Mouse (Mus musculus): ENCODE data around the gene Slit3.

Gene Slit3

GRCm38 (mm10) chr11:35365510-35365931 lies 244.5 kb downstream of the Slit3 start:
- DNase-seq, result no peak

DNA sequence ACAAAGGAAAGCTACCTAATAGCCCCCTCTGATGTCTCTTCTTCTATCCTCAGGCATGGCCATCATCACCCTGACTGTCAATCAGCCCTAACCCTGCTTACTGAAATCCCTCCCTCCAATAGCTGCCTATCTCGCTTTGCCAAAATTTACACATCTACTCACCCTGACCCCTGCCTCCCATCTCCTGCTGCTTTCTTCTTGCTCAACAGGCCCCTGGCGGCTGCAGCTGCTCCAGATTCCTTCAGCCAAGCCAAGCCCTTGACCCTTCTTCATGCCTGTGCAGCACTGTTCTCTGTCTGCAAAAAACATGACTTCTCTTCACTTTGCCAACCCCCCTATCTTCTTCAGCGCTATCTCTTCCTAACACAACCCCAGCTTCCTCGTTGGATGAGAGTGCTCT lies 245.6 kb downstream of the Slit3 start:
- DNase-seq, result no peak

DNA sequence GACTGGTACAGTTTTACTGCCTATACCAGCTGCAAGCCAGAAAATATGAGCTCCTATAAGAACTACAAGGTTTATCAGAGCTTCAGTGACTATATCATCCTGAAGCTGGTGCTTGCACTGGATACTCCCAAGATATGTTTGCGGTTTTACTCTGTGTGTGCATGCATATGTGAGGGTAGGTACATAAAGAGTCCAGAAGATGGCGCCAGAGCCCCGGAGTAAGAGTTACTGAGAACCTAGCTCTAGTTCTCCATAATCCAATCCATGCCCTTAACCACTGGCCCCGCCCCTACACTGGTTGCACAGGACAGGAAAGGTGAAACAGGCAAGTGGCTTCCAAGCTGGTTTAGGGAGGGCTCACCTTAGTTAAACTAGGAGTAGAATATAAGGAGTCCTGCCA lies 246.2 kb downstream of the Slit3 start:
- no peak for DNase-seq

GRCm38 (mm10) chr11:35369964-35370363 lies 248.9 kb downstream of the Slit3 start:
- no peak for DNase-seq

DNA sequence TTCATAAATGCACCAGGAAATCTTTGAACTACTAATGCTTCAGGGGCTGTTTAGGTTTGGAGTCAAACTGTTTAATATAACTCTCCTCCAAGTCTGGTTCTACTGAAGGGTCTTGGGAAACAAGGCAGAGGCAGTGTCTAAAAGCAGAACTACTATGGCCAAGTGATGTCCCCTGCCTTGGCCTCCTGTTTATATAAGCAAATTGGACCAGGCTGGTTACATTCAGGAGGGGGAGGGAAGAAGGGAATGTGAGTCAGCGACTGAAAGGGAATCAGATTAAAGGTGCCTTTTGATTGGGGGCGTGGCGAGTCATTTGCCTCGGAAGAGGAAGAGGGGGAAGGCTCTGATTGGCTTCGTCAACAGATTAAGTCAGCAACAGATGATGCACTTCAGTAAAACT lies 249.7 kb downstream of the Slit3 start:
- no peak for DNase-seq

- DNase-seq, result no peak
Measured at GRCm38 (mm10) chr11:35372410-35372809, 251.4 kb downstream of the Slit3 start.

DNA sequence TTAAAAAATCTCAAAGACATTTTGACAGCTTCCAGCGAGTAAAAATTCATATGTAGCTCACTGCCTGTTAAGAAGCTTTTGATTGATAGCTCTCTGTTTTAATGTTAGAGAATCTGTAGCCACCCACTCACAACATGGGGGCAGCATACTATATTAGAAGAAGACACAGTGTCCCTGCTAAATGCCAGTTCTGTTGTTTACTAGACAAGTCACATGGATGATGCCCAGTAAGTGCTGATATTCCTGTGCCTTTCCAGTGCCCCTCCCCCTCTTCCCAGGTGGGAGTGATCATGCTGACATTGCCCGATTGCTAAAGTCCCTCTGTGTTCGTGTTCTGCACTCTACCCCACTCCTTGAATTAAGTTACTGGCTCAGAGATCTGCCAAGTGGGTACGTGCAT lies 254.0 kb downstream of the Slit3 start:
- no peak for DNase-seq

DNA sequence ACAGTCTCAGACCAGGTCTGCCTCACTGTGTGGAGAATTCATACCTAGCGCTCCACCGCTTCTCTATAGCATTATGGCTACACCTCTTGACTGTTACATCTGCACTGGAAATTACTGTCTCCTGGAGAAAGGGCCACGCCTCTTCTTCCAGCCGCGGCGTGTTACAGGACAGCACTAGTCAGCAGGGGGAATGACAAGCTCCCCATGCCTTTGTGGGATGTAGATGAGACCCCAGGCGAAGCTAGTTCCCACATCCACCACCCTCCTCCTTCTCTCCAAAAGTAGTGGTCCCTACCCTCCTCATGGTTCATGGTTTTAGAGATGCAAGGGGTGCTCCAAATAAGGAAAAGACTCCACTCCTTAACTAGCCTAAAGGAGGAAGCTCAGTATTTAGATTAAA lies 257.8 kb downstream of the Slit3 start:
- DNase-seq, result no peak

GRCm38 (mm10) chr11:35379407-35379806 lies 258.4 kb downstream of the Slit3 start:
- DNase-seq, result no peak

GRCm38 (mm10) chr11:35380766-35381165 lies 259.7 kb downstream of the Slit3 start:
- no peak for DNase-seq

DNA sequence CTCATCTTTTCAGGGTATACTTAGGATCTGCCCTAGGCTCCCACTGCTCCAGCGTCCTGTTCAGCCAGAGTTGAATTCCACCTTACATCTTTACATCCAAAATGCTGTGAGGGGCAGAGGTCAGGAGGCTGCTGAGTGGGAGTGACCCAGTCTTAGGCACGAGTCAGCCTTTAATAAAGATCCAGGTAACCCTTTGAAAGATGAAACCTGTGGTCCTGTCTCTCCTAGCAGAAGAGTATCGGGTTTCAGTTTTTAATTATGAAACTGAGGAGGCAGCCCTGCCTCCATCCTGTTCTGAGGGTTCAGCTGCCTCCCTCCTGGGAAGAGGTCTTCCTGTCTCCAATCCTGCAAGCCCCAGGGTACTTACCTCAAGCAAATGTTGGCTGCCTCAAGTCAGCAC lies 264.4 kb downstream of the Slit3 start:
- DNase-seq, result no peak

- no peak for DNase-seq
Measured at GRCm38 (mm10) chr11:35387826-35388225, 266.8 kb downstream of the Slit3 start.

- DNase-seq, result no peak
Measured at GRCm38 (mm10) chr11:35388471-35388870, 267.4 kb downstream of the Slit3 start.

DNA sequence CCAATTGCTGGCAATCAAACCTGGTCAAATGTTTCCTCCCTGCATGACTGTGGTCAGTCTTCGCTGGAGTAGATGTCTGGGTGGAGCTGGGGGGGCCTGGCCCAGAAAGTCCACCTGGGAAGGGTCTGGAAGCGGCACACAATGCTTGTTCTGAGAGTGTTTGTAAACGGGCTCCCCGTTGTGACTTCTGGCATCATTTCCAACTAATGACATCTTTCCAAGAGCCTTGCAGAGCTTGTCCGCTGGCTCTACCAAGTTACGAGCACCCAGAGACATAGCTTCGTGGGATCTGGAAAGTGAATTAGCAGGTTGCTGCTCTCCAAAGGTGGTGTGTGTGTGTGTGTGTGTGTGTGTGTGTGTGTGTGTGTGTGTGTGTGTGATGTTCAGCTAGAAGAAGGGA lies 268.3 kb downstream of the Slit3 start:
- peak; percentile 16 for DNase-seq

- DNase-seq, result no peak
Measured at GRCm38 (mm10) chr11:35389780-35390435, 268.9 kb downstream of the Slit3 start.

DNA sequence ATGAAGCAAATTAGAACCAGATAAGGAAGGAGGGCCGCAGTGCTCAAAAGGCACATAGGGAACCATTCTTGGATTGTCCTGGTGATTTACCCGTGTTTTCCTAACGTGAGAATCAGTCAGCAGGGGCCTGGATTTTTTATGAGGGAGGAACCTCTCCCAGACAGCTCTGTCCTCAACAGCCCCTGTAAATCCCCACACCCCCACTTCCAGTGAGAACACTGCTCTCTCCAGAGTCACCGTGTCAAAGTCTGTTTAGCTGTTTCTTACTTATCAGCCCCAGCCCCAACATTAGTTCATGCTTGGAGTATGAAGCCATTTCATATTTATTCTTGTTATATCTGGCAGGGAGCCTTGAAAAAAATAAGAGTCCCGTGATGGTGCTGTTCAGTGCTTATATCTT lies 272.8 kb downstream of the Slit3 start:
- DNase-seq, result no peak

GRCm38 (mm10) chr11:35395376-35395775 lies 274.4 kb downstream of the Slit3 start:
- DNase-seq, result no peak

- DNase-seq, result no peak
Measured at GRCm38 (mm10) chr11:35398353-35398752, 277.3 kb downstream of the Slit3 start.

- DNase-seq, result no peak
Measured at GRCm38 (mm10) chr11:35403516-35403915, 282.5 kb downstream of the Slit3 start.

- no peak for DNase-seq
Measured at GRCm38 (mm10) chr11:35406045-35406444, 285.0 kb downstream of the Slit3 start.

DNA sequence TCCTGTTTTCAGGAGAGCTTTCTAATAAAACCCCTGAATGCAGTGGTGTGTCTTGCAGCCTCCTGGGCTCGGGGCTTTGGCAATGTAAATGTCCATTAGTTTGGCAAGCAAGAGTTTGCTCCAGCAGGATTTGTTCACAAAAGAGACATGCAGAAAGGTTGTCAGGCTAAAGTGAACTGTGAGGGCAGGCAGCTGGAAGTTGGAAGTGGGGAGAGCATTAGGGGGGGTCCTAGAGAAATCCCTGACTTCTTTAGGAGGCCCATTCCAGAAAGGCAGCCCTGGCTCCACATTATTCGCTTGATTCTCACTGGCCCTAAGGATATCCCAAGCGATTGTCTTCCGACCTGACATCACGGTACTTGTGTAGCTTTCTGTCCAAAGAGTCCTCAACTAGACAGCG lies 285.5 kb downstream of the Slit3 start:
- DNase-seq, result no peak

DNA sequence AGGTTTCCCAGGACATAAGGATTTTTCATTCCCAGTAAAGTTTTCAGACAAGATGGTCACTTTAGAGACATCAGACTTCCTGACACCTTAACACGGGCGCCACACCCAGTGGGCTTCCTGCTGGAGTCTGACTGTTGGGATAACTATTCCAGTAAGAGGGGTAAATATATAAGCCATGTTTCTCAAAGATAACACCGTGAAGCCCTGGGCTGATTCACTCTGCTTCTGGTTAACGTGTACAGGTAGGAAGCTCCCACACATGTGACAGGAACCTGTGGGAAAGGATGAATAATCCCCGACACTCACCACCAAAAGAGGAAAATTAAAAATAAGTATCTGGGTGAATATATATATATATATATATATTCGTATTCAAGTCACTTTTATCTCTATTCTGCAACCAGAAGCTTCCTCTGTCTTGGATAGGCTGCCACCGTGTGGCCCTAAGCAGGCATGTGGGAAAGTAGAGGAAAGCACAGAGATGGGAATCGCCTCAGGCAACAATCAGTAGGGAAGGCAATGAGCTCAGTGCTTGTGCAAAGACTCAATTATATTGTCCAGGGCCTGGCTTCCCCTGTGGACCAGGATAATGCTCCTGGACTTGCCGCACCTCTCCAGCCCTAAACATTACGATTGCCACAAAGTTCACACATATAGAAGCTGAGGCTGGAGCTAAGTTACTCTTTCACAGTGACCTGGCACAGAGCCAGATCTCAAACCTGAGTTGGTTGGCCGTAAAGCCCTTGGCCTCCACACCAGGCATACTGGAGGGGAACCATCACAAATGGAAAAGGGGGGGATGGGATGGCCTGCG lies 286.5 kb downstream of the Slit3 start:
- DNase-seq, result peak; percentile 71

- DNase-seq, result no peak
Measured at GRCm38 (mm10) chr11:35410431-35410830, 289.4 kb downstream of the Slit3 start.

GRCm38 (mm10) chr11:35415768-35416401 lies 294.9 kb downstream of the Slit3 start:
- no peak for DNase-seq

Data from cerebellum, adult 11 months (tissue).